ENCODE assay signal across 8 mouse cellular contexts in the genomic region with DNA sequence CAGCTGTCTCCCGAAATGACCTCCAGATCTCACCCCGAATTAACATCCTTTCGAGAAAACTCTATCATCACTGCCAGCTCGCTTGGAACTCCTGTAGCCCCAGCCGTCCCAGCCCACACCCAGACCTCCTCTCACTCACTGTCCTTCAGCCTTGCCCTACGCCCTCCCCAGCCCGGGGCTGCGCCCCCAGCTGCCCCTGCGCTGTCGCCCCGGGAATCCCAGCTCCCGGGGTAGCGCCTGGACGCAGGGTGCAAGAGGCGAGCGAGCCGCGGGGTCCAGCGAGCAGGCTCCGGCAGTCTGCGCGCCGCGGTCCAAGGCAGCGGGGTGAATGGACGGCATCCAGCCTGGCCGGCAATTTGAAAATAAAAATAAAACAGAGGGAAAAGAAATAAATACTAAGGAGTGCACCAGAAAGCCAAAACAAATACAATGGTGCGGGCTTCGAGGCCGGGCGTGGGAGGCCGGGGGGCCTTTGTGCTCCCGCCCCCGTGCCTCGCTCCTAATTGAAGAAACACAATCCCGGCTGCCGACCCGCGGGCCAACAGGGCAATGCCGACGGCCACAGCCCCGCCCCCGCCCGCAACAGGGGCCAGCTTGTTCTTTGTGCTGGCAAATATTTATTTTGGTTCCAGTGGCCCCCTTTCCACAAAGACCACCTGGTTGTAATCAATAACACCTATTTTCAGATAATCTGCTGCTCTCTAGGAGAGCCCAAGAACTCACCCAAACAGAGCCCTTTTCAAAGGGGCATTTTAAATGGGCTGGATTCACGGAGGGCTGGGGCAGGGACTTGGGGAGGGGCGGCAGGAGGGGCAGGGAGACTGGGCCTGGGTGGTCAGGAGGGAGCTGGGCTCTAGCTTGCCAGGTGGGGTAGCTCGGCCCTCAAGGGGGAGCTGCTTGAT. TPM values are rescaled to one million over a fixed set of nuclear protein-coding genes. Genes with fewer than 3 reads are reported as not detected.
DNase-seq lines count a peak whose midpoint lies in the region; ATAC-seq lines count a peak whose summit lies in the region.

No protein-coding gene starts in this region.

- no peaks in the 10 kb centered on the region for H3K36me3 ChIP-seq in hindbrain, embryonic 14.5 days (replicated peaks; ENCODE audit: control insufficient read depth, insufficient read depth)
- no peaks in the 10 kb centered on the region for H3K36me3 ChIP-seq in liver, embryonic 15.5 days (replicated peaks)
- H3K36me3 ChIP-seq in stomach, embryonic 14.5 days (ENCODE audit: control insufficient read depth, insufficient read depth, low read length), result no peaks in the 10 kb centered on the region

- H3K4me3 ChIP-seq in hindbrain, embryonic 14.5 days (replicated peaks; ENCODE audit: low read length), result peak overlapping the region; percentile 36
- H3K4me3 ChIP-seq in liver, embryonic 15.5 days (replicated peaks), result peak overlapping the region; percentile 50
- H3K4me3 ChIP-seq in stomach, embryonic 14.5 days (ENCODE audit: low read depth, low read length), result peak overlapping the region; percentile 37

- H3K4me2 ChIP-seq in hindbrain, embryonic 14.5 days (replicated peaks), result peak overlapping the region; percentile 69
- peak overlapping the region; percentile 66 for H3K4me2 ChIP-seq in liver, embryonic 15.5 days
- H3K4me2 ChIP-seq in stomach, embryonic 14.5 days (replicated peaks; ENCODE audit: low read depth, low read length), result peak overlapping the region; percentile 94

- 1% methylated on average over 47 of the region's 47 CpGs for WGBS in hindbrain, embryonic 14.5 days
- 3% methylated on average over 47 of the region's 47 CpGs for WGBS in liver, embryonic 15.5 days (ENCODE audit: insufficient replicate concordance)
- 3% methylated on average over 47 of the region's 47 CpGs for WGBS in stomach, embryonic 14.5 days

- intact Hi-C loops in left cerebral cortex, postnatal 25 days (cut with DNase I), result loop anchor here (5.0 kb wide), 1 partner anchor 533 kb away; no protein-coding TSS in a partner anchor

- H3K27ac ChIP-seq in hindbrain, embryonic 14.5 days, result no peak overlapping the region
- H3K27ac ChIP-seq in liver, embryonic 15.5 days (replicated peaks), result peak overlapping the region; percentile 62
- H3K27ac ChIP-seq in stomach, embryonic 14.5 days (ENCODE audit: low read length), result no peak overlapping the region

- peak overlapping the region; percentile 55 for H3K9ac ChIP-seq in hindbrain, embryonic 14.5 days
- peak overlapping the region; percentile 25 for H3K9ac ChIP-seq in liver, embryonic 15.5 days
- H3K9ac ChIP-seq in stomach, embryonic 14.5 days (replicated peaks; ENCODE audit: low read depth, low read length), result peak overlapping the region; percentile 29; the same call in 1 of the 2 replicates

- DNase-seq in right cerebral cortex, postnatal 4 days, result peak; percentile 16
- no peak for DNase-seq in right cerebral cortex, postnatal 14 days
- no peak for DNase-seq in hindbrain, embryonic 14.5 days (ENCODE audit: low spot score)
- DNase-seq in left cerebral cortex, postnatal 25 days (ENCODE audit: low spot score in 2 of 2), result no peak
- DNase-seq in urinary bladder, postnatal 36 days (ENCODE audit: low spot score in 2 of 2), result no peak

- no peaks in the 10 kb centered on the region for H3K9me3 ChIP-seq in hindbrain, embryonic 14.5 days (ENCODE audit: control insufficient read depth, low read length)
- H3K9me3 ChIP-seq in liver, embryonic 15.5 days (replicated peaks), result no peaks in the 10 kb centered on the region
- H3K9me3 ChIP-seq in stomach, embryonic 14.5 days (ENCODE audit: control insufficient read depth, low read depth, low read length), result no peaks in the 10 kb centered on the region

- 0 out of 2 replicates have a peak, but pooled peaks have one; percentile 39 for ATAC-seq in erythroid progenitor cell, adult 5-6 weeks (replicated peaks; ENCODE audit: low FRiP score, poor library complexity, severe bottlenecking)
- peak; percentile 51; the same call in 1 of the 2 replicates for ATAC-seq in hindbrain, embryonic 14.5 days (ENCODE audit: low FRiP score)
- ATAC-seq in liver, embryonic 15.5 days (ENCODE audit: insufficient read depth), result peak; percentile 46; the same call in 1 of the 2 replicates
- no peak for ATAC-seq in stomach, embryonic 14.5 days (ENCODE audit: insufficient number of reproducible peaks, insufficient read depth, low FRiP score, low read depth)

- H3K4me1 ChIP-seq in hindbrain, embryonic 14.5 days (replicated peaks; ENCODE audit: control insufficient read depth, insufficient read depth, low read length), result peaks cover 9% of the 10 kb centered on the region
- H3K4me1 ChIP-seq in liver, embryonic 15.5 days (replicated peaks), result no peaks in the 10 kb centered on the region
- 0 out of 2 replicates have a peak, but pooled peaks cover 5% of the 10 kb centered on the region for H3K4me1 ChIP-seq in stomach, embryonic 14.5 days (ENCODE audit: control insufficient read depth, insufficient read depth, low read length)

- peaks cover 30% of the 10 kb centered on the region for H3K27me3 ChIP-seq in hindbrain, embryonic 14.5 days (ENCODE audit: control insufficient read depth, insufficient read depth, low read length)
- peaks cover 45% of the 10 kb centered on the region for H3K27me3 ChIP-seq in liver, embryonic 15.5 days
- H3K27me3 ChIP-seq in stomach, embryonic 14.5 days (ENCODE audit: control insufficient read depth, insufficient read depth, low read length), result no peaks in the 10 kb centered on the region

RNA-seq across cellular contexts. Expression of a gene that starts 37.0 kb away (rescaled TPM):
- not detected in 2 replicates for total RNA-seq in erythroid progenitor cell, adult 5-6 weeks (2015; ENCODE audit: low replicate concordance)
- total RNA-seq in erythroid progenitor cell, adult 5-6 weeks (2017; ENCODE audit: low replicate concordance), result not detected in 2 replicates
- 0.09 TPM in 1 of 2 replicates, not detected in the other for polyA plus RNA-seq in hindbrain, embryonic 14.5 days (2014; fragmentation: Nextera tagmentation; extraction: Ambion mirVana)
- not detected in 2 replicates for polyA plus RNA-seq in liver, embryonic 15.5 days (2015; fragmentation: Nextera tagmentation; extraction: Ambion mirVana)
- polyA plus RNA-seq in stomach, embryonic 14.5 days (2014; fragmentation: Nextera tagmentation; extraction: Ambion mirVana), result not detected in 2 replicates
- total RNA-seq in left cerebral cortex, postnatal 25 days (2021), result not detected
